Mouse (Mus musculus): Measurements from ENCODE around the gene Apela.

- TF ChIP-seq CTCF (IDR thresholded peaks at IDR 0.05; ENCODE audit: low read depth) = no peak
- no peak for TF ChIP-seq EP300 (IDR thresholded peaks at IDR 0.05; ENCODE audit: low read depth)
These were observed 18.7 kb downstream of the Apela start, which contains the start of the genes Trim61 and Trim60 for GRCm38 (mm10) chr8:65018423-65018822.
